In the genomic region with DNA sequence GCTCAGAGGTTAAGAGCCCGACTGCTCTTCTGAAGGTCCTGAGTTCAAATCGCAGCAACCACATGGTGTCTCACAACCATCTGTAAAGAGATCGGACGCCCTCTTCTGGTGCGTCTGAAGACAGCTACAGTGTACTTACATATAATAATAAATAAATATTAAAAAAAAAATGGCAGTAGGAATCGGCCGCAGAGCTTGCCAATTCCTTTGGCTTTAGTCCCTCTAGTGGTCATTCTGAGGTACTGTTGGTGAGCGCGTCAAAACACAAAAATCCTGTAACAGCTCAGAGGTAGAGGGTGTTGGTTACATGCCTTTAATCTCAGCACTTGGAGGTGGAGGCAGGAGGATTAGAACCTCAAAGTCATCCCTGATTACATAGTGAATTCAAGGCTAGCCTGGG, we compare ENCODE assay signal across 8 mouse cellular contexts. TPM values are rescaled to one million over a fixed set of nuclear protein-coding genes. Genes with fewer than 3 reads are reported as not detected.
A peak's percentile ranks its signal among the peaks of the same experiment; 100 is the strongest.
DNase-seq lines count a peak whose midpoint lies in the region; ATAC-seq and TF ChIP-seq lines count a peak whose summit lies in the region.

No protein-coding gene starts in this region.

- WGBS in forebrain, embryonic 11.5 days, result 22% methylated on average over 9 of the region's 9 CpGs
- 16% methylated on average over 9 of the region's 9 CpGs for WGBS in intestine, embryonic 16.5 days
- WGBS in liver, adult 2 months, result 18% methylated on average over 9 of the region's 9 CpGs

- TF ChIP-seq POLR2A in brain, embryonic 14.5 days (IDR thresholded peaks at IDR 0.05; ENCODE audit: borderline replicate concordance, extremely low read depth, insufficient read depth, insufficient read length, poor library complexity, severe bottlenecking), result no peak
- TF ChIP-seq POLR2A in liver, adult 2 months (IDR thresholded peaks at IDR 0.05; ENCODE audit: extremely low read depth, insufficient read depth, low read length), result no peak

- ATAC-seq in forebrain, embryonic 11.5 days (replicated peaks; ENCODE audit: low FRiP score), result no peak
- ATAC-seq in intestine, embryonic 16.5 days, result peak; percentile 10; the same call in 1 of the 2 replicates

- H3K36me3 ChIP-seq in forebrain, embryonic 11.5 days (ENCODE audit: control insufficient read depth, insufficient read depth, low read length), result no peaks in the 10 kb centered on the region
- H3K36me3 ChIP-seq in intestine, embryonic 16.5 days (ENCODE audit: control insufficient read depth, insufficient read depth, low read length), result no peaks in the 10 kb centered on the region
- H3K36me3 ChIP-seq in liver, adult 2 months (ENCODE audit: control insufficient read depth, insufficient read depth, low read length), result no peaks in the 10 kb centered on the region
- no peaks in the 10 kb centered on the region for H3K36me3 ChIP-seq in splenic B cell, adult 2 months (ENCODE audit: control insufficient read depth, insufficient read depth, low read length, poor library complexity, severe bottlenecking)

- H3K9me3 ChIP-seq in forebrain, embryonic 11.5 days (ENCODE audit: control insufficient read depth, low read length), result no peaks in the 10 kb centered on the region
- no peaks in the 10 kb centered on the region for H3K9me3 ChIP-seq in intestine, embryonic 16.5 days (ENCODE audit: control insufficient read depth, low read length)

- H3K4me3 ChIP-seq in forebrain, embryonic 11.5 days (ENCODE audit: low read depth, low read length), result no peak overlapping the region
- no peak overlapping the region for H3K4me3 ChIP-seq in intestine, embryonic 16.5 days (ENCODE audit: low read length)
- no peak overlapping the region for H3K4me3 ChIP-seq in liver, adult 2 months (ENCODE audit: insufficient read depth, low read depth, low read length)

- no peak overlapping the region for H3K4me2 ChIP-seq in forebrain, embryonic 11.5 days (ENCODE audit: low read depth, low read length, severe bottlenecking)
- no peak overlapping the region for H3K4me2 ChIP-seq in intestine, embryonic 16.5 days (ENCODE audit: low read depth, low read length)

- TF ChIP-seq CTCF in brain, embryonic 14.5 days (IDR thresholded peaks at IDR 0.05; ENCODE audit: borderline replicate concordance, extremely low read depth, insufficient read depth, insufficient read length), result peak; percentile 74; the same call in 1 of the 2 replicates
- peak; percentile 46; the same call in 1 of the 2 replicates for TF ChIP-seq CTCF in liver, adult 2 months (IDR thresholded peaks at IDR 0.05; ENCODE audit: low read depth, low read length)

- peak; percentile 45 to 60 for DNase-seq in left cerebral cortex, adult 18-20 months (ENCODE audit: low spot score in 2 of 2)
- DNase-seq in left cerebral cortex, adult 11 months (ENCODE audit: low spot score), result no peak
- DNase-seq in brain, embryonic 14.5 days (ENCODE audit: low read depth), result peak; percentile 74
- DNase-seq in forebrain, embryonic 11.5 days (ENCODE audit: low spot score), result peak; percentile 72
- DNase-seq in liver, adult 2 months (ENCODE audit: extremely low read depth, low read depth, low spot score), result peak; percentile 62
- peak; percentile 52 to 73 for DNase-seq in natural killer cell, adult 2 months (ENCODE audit: low spot score in 2 of 2)
- DNase-seq in splenic B cell, adult 2 months (ENCODE audit: low read depth, low spot score), result peak; percentile 84

- no peak overlapping the region for H3K9ac ChIP-seq in forebrain, embryonic 11.5 days (ENCODE audit: low read length)
- no peak overlapping the region for H3K9ac ChIP-seq in intestine, embryonic 16.5 days (ENCODE audit: low read depth, low read length)
- H3K9ac ChIP-seq in liver, adult 2 months (ENCODE audit: low read depth, low read length), result no peak overlapping the region

- H3K79me2 ChIP-seq in liver, adult 2 months (ENCODE audit: control insufficient read depth, insufficient read depth, low read length), result no peaks in the 10 kb centered on the region

- H3K27ac ChIP-seq in forebrain, embryonic 11.5 days (ENCODE audit: low read depth, low read length), result no peak overlapping the region
- H3K27ac ChIP-seq in intestine, embryonic 16.5 days (ENCODE audit: low read length), result no peak overlapping the region
- no peak overlapping the region for H3K27ac ChIP-seq in liver, adult 2 months (replicated peaks; ENCODE audit: insufficient read depth, low read depth, low read length)

- H3K4me1 ChIP-seq in forebrain, embryonic 11.5 days (replicated peaks; ENCODE audit: control insufficient read depth, insufficient read depth, low read length), result peaks cover 6% of the 10 kb centered on the region; the same call in 1 of the 2 replicates
- 0 out of 2 replicates have a peak, but pooled peaks cover 5% of the 10 kb centered on the region for H3K4me1 ChIP-seq in intestine, embryonic 16.5 days (ENCODE audit: control insufficient read depth, insufficient read depth, low read length)
- peaks cover 2% of the 10 kb centered on the region; the same call in 1 of the 2 replicates for H3K4me1 ChIP-seq in liver, adult 2 months (ENCODE audit: control insufficient read depth, insufficient read depth, low read length)

- no peaks in the 10 kb centered on the region for H3K27me3 ChIP-seq in forebrain, embryonic 11.5 days (ENCODE audit: control insufficient read depth, insufficient read depth, low read length)
- no peaks in the 10 kb centered on the region for H3K27me3 ChIP-seq in intestine, embryonic 16.5 days (replicated peaks; ENCODE audit: control insufficient read depth, insufficient read depth, low read length)
- H3K27me3 ChIP-seq in liver, adult 2 months (ENCODE audit: control insufficient read depth, insufficient read depth, low read length), result no peaks in the 10 kb centered on the region
- no peaks in the 10 kb centered on the region for H3K27me3 ChIP-seq in splenic B cell, adult 2 months (ENCODE audit: control insufficient read depth, insufficient read depth, low read length, poor library complexity, severe bottlenecking)

RNA-seq across cellular contexts. Expression of a gene that starts 4.0 kb away (rescaled TPM):
- 10 to 100 TPM; 15.1 to 16.6 TPM for total RNA-seq in left cerebral cortex, adult 18-20 months (2021)
- polyA plus RNA-seq in brain, embryonic 14.5 days (2012; rRNA removed), result 16.4 and 17.2 TPM in 2 replicates
- polyA plus RNA-seq in forebrain, embryonic 11.5 days (2014; fragmentation: Nextera tagmentation; extraction: Ambion mirVana), result 9.1 and 9.3 TPM in 2 replicates
- 2.2 and 3.3 TPM in 2 replicates for polyA plus RNA-seq in intestine, embryonic 16.5 days (2015; fragmentation: Nextera tagmentation; extraction: Ambion mirVana)
- 9.6 and 10.3 TPM in 2 replicates for total RNA-seq in liver, adult 2 months (2014; rRNA removed)
- 1.3 and 1.5 TPM in 2 replicates for polyA plus RNA-seq in liver, adult 2 months (2012; rRNA removed)

RNA-seq across cellular contexts. Expression of a gene that starts 4.8 kb away (rescaled TPM):
- 10 to 100 TPM; 26.2 to 31.6 TPM for total RNA-seq in left cerebral cortex, adult 18-20 months (2021)
- 9.3 and 11.5 TPM in 2 replicates for polyA plus RNA-seq in brain, embryonic 14.5 days (2012; rRNA removed)
- polyA plus RNA-seq in forebrain, embryonic 11.5 days (2014; fragmentation: Nextera tagmentation; extraction: Ambion mirVana), result 6.4 and 8.7 TPM in 2 replicates
- polyA plus RNA-seq in intestine, embryonic 16.5 days (2015; fragmentation: Nextera tagmentation; extraction: Ambion mirVana), result 6.8 TPM in 2 replicates
- 5.0 and 10.0 TPM in 2 replicates for total RNA-seq in liver, adult 2 months (2014; rRNA removed)
- polyA plus RNA-seq in liver, adult 2 months (2012; rRNA removed), result 2.7 and 3.2 TPM in 2 replicates

RNA-seq across cellular contexts. Expression of a gene that starts 44.1 kb away (rescaled TPM):
- not detected for total RNA-seq in left cerebral cortex, adult 18-20 months (2021)
- not detected in 2 replicates for polyA plus RNA-seq in brain, embryonic 14.5 days (2012; rRNA removed)
- not detected in 2 replicates for polyA plus RNA-seq in forebrain, embryonic 11.5 days (2014; fragmentation: Nextera tagmentation; extraction: Ambion mirVana)
- polyA plus RNA-seq in intestine, embryonic 16.5 days (2015; fragmentation: Nextera tagmentation; extraction: Ambion mirVana), result not detected in 2 replicates
- total RNA-seq in liver, adult 2 months (2014; rRNA removed), result not detected in 2 replicates
- polyA plus RNA-seq in liver, adult 2 months (2012; rRNA removed), result not detected in 2 replicates

RNA-seq across cellular contexts. Expression of a gene that starts 52.4 kb away (rescaled TPM):
- total RNA-seq in left cerebral cortex, adult 18-20 months (2021), result 1 to 10 TPM; 1.8 to 2.4 TPM
- 0.10 and 0.25 TPM in 2 replicates for polyA plus RNA-seq in brain, embryonic 14.5 days (2012; rRNA removed)
- not detected in 2 replicates for polyA plus RNA-seq in forebrain, embryonic 11.5 days (2014; fragmentation: Nextera tagmentation; extraction: Ambion mirVana)
- 0.77 and 0.89 TPM in 2 replicates for polyA plus RNA-seq in intestine, embryonic 16.5 days (2015; fragmentation: Nextera tagmentation; extraction: Ambion mirVana)
- total RNA-seq in liver, adult 2 months (2014; rRNA removed), result 0.07 and 0.09 TPM in 2 replicates
- polyA plus RNA-seq in liver, adult 2 months (2012; rRNA removed), result not detected in 2 replicates
